Mouse (Mus musculus): Measurements from ENCODE around the gene Snx5. TPM values are rescaled to one million over a fixed set of nuclear protein-coding genes. Genes with fewer than 3 reads are reported as not detected.

Gene Snx5
- polyA plus RNA-seq, 1 experiment from 2014 or later, result 132 TPM

GRCm38 (mm10) chr2:144236791-144237584, 33.7 kb downstream of the Snx5 start:
- Histone ChIP-seq H3K36me3 (no peaks in the 10 kb centered on the region), H3K4me3 (no peak overlapping the region), H3K9ac (no peak overlapping the region), H3K4me1 (peaks cover 26% of the 10 kb centered on the region), H3K9me3 (no peaks in the 10 kb centered on the region), H3K27me3 (no peaks in the 10 kb centered on the region), H3K4me2 (replicated peaks) (no peak overlapping the region), H3K27ac (no peak overlapping the region)
- 57% methylated on average over 9 of the region's 9 CpGs for WGBS
- no peak for ATAC-seq (ENCODE audit: insufficient number of reproducible peaks, insufficient read depth, low FRiP score, low TSS enrichment)

GRCm38 (mm10) chr2:144235776-144236175, 34.9 kb downstream of the Snx5 start:
- Histone ChIP-seq H3K36me3 (no peaks in the 10 kb centered on the region), H3K9ac (no peak overlapping the region), H3K9me3 (no peaks in the 10 kb centered on the region), H3K27me3 (no peaks in the 10 kb centered on the region), H3K4me3 (no peak overlapping the region), H3K27ac (peak overlapping the region; percentile 41; the same call in 1 of the 2 replicates), H3K4me1 (peaks cover 23% of the 10 kb centered on the region), H3K4me2 (replicated peaks) (no peak overlapping the region)
- WGBS, result 29% methylated on average over 3 of the region's 3 CpGs
- ATAC-seq (ENCODE audit: insufficient number of reproducible peaks, insufficient read depth, low FRiP score, low TSS enrichment), result no peak

GRCm38 (mm10) chr2:144233534-144233933, 37.2 kb downstream of the Snx5 start:
- no peak overlapping the region for H3K4me3 ChIP-seq
- H3K27me3 ChIP-seq, result no peaks in the 10 kb centered on the region
- H3K9ac ChIP-seq, result no peak overlapping the region
- no peaks in the 10 kb centered on the region for H3K36me3 ChIP-seq
- no peak for ATAC-seq (ENCODE audit: insufficient number of reproducible peaks, insufficient read depth, low FRiP score, low TSS enrichment)
- H3K9me3 ChIP-seq, result no peaks in the 10 kb centered on the region
- WGBS, result 66% methylated on average over 3 of the region's 3 CpGs
- H3K4me1 ChIP-seq, result peaks cover 13% of the 10 kb centered on the region
- H3K4me2 ChIP-seq (replicated peaks), result no peak overlapping the region
- no peak overlapping the region for H3K27ac ChIP-seq

GRCm38 (mm10) chr2:144231115-144231514, 39.6 kb downstream of the Snx5 start:
- Histone ChIP-seq H3K27ac (no peak overlapping the region), H3K27me3 (no peaks in the 10 kb centered on the region), H3K9me3 (no peaks in the 10 kb centered on the region), H3K9ac (no peak overlapping the region), H3K36me3 (no peaks in the 10 kb centered on the region), H3K4me2 (replicated peaks) (no peak overlapping the region), H3K4me1 (peaks cover 4% of the 10 kb centered on the region), H3K4me3 (no peak overlapping the region)
- no peak for ATAC-seq (ENCODE audit: insufficient number of reproducible peaks, insufficient read depth, low FRiP score, low TSS enrichment)
- WGBS, result 70% methylated on average over 5 of the region's 5 CpGs

- H3K4me2 ChIP-seq (replicated peaks), result no peak overlapping the region
- 59% methylated on average over 7 of the region's 7 CpGs for WGBS
These were observed 40.2 kb downstream of the Snx5 start for GRCm38 (mm10) chr2:144230498-144230897.

GRCm38 (mm10) chr2:144229647-144230046, 41.1 kb downstream of the Snx5 start:
- WGBS, result 81% methylated on average over 14 of the region's 14 CpGs
- no peak overlapping the region for H3K4me3 ChIP-seq
- H3K4me2 ChIP-seq (replicated peaks), result no peak overlapping the region
- no peak overlapping the region for H3K27ac ChIP-seq
- peaks cover 5% of the 10 kb centered on the region; the same call in 1 of the 2 replicates for H3K4me1 ChIP-seq
- H3K9me3 ChIP-seq, result no peaks in the 10 kb centered on the region
- ATAC-seq (ENCODE audit: insufficient number of reproducible peaks, insufficient read depth, low FRiP score, low TSS enrichment), result no peak
- no peaks in the 10 kb centered on the region for H3K27me3 ChIP-seq
- H3K9ac ChIP-seq, result no peak overlapping the region
- H3K36me3 ChIP-seq, result no peaks in the 10 kb centered on the region

More at GRCm38 (mm10) chr2:144230498-144230897, 40.2 kb downstream of the Snx5 start:
- H3K4me3 ChIP-seq, result no peak overlapping the region
- H3K27ac ChIP-seq, result no peak overlapping the region
- H3K9me3 ChIP-seq, result no peaks in the 10 kb centered on the region
- H3K27me3 ChIP-seq, result no peaks in the 10 kb centered on the region
- no peak for ATAC-seq (ENCODE audit: insufficient number of reproducible peaks, insufficient read depth, low FRiP score, low TSS enrichment)
- no peak overlapping the region for H3K9ac ChIP-seq
- no peaks in the 10 kb centered on the region for H3K4me1 ChIP-seq
- no peaks in the 10 kb centered on the region for H3K36me3 ChIP-seq

- Histone ChIP-seq H3K27me3 (no peaks in the 10 kb centered on the region), H3K4me3 (no peak overlapping the region), H3K4me1 (peaks cover 11% of the 10 kb centered on the region; the same call in 1 of the 2 replicates), H3K9ac (no peak overlapping the region), H3K9me3 (no peaks in the 10 kb centered on the region), H3K27ac (no peak overlapping the region), H3K36me3 (no peaks in the 10 kb centered on the region), H3K4me2 (replicated peaks) (no peak overlapping the region)
- 76% methylated on average over 12 of the region's 12 CpGs for WGBS
- ATAC-seq (ENCODE audit: insufficient number of reproducible peaks, insufficient read depth, low FRiP score, low TSS enrichment), result no peak
These were observed 42.0 kb downstream of the Snx5 start for GRCm38 (mm10) chr2:144228521-144229346.

GRCm38 (mm10) chr2:144226906-144227586, 43.7 kb downstream of the Snx5 start:
- no peak for ATAC-seq (ENCODE audit: insufficient number of reproducible peaks, insufficient read depth, low FRiP score, low TSS enrichment)
- Histone ChIP-seq H3K4me1 (peaks cover 11% of the 10 kb centered on the region; the same call in 1 of the 2 replicates), H3K27ac (no peak overlapping the region), H3K4me2 (replicated peaks) (no peak overlapping the region), H3K9ac (no peak overlapping the region), H3K4me3 (no peak overlapping the region), H3K27me3 (no peaks in the 10 kb centered on the region), H3K9me3 (no peaks in the 10 kb centered on the region), H3K36me3 (no peaks in the 10 kb centered on the region)
- 86% methylated on average over 12 of the region's 12 CpGs for WGBS

GRCm38 (mm10) chr2:144224351-144224750, 46.4 kb downstream of the Snx5 start:
- no peak; the same call in 1 of the 2 replicates for ATAC-seq (ENCODE audit: insufficient number of reproducible peaks, insufficient read depth, low FRiP score, low TSS enrichment)

GRCm38 (mm10) chr2:144215601-144216000, 55.1 kb downstream of the Snx5 start:
- no peak for ATAC-seq (ENCODE audit: insufficient number of reproducible peaks, insufficient read depth, low FRiP score, low TSS enrichment)
- 0 out of 2 replicates have a peak overlapping the region, but pooled peaks have one; percentile 30 for H3K27ac ChIP-seq

More at GRCm38 (mm10) chr2:144224351-144224750, 46.4 kb downstream of the Snx5 start:
- 38% methylated on average over 12 of the region's 12 CpGs for WGBS
- H3K36me3 ChIP-seq, result no peaks in the 10 kb centered on the region
- H3K9ac ChIP-seq, result no peak overlapping the region
- no peak overlapping the region for H3K27ac ChIP-seq
- H3K9me3 ChIP-seq, result no peaks in the 10 kb centered on the region
- peaks cover 11% of the 10 kb centered on the region; the same call in 1 of the 2 replicates for H3K4me1 ChIP-seq
- H3K27me3 ChIP-seq, result no peaks in the 10 kb centered on the region
- H3K4me3 ChIP-seq, result 0 out of 2 replicates have a peak overlapping the region, but pooled peaks have one; percentile 7
- H3K4me2 ChIP-seq (replicated peaks), result peak overlapping the region; percentile 30

GRCm38 (mm10) chr2:144215195-144215594, 55.5 kb downstream of the Snx5 start:
- WGBS, result 10% methylated on average over 7 of the region's 7 CpGs
- H3K9me3 ChIP-seq, result no peaks in the 10 kb centered on the region
- H3K27me3 ChIP-seq, result no peaks in the 10 kb centered on the region
- H3K9ac ChIP-seq, result no peak overlapping the region
- H3K4me2 ChIP-seq (replicated peaks), result peak overlapping the region; percentile 26; the same call in 1 of the 2 replicates
- no peak for ATAC-seq (ENCODE audit: insufficient number of reproducible peaks, insufficient read depth, low FRiP score, low TSS enrichment)
- H3K4me3 ChIP-seq, result no peak overlapping the region
- no peaks in the 10 kb centered on the region for H3K36me3 ChIP-seq
- H3K4me1 ChIP-seq, result peaks cover 11% of the 10 kb centered on the region
- H3K27ac ChIP-seq, result peak overlapping the region; percentile 72

More at GRCm38 (mm10) chr2:144215601-144216000, 55.1 kb downstream of the Snx5 start:
- Histone ChIP-seq H3K27me3 (no peaks in the 10 kb centered on the region), H3K36me3 (no peaks in the 10 kb centered on the region), H3K4me2 (replicated peaks) (no peak overlapping the region), H3K4me3 (no peak overlapping the region), H3K9me3 (no peaks in the 10 kb centered on the region), H3K4me1 (peaks cover 11% of the 10 kb centered on the region), H3K9ac (no peak overlapping the region)
- WGBS, result 33% methylated on average over 9 of the region's 9 CpGs
